Mouse (Mus musculus): ENCODE results near the gene P3h3.

DNA sequence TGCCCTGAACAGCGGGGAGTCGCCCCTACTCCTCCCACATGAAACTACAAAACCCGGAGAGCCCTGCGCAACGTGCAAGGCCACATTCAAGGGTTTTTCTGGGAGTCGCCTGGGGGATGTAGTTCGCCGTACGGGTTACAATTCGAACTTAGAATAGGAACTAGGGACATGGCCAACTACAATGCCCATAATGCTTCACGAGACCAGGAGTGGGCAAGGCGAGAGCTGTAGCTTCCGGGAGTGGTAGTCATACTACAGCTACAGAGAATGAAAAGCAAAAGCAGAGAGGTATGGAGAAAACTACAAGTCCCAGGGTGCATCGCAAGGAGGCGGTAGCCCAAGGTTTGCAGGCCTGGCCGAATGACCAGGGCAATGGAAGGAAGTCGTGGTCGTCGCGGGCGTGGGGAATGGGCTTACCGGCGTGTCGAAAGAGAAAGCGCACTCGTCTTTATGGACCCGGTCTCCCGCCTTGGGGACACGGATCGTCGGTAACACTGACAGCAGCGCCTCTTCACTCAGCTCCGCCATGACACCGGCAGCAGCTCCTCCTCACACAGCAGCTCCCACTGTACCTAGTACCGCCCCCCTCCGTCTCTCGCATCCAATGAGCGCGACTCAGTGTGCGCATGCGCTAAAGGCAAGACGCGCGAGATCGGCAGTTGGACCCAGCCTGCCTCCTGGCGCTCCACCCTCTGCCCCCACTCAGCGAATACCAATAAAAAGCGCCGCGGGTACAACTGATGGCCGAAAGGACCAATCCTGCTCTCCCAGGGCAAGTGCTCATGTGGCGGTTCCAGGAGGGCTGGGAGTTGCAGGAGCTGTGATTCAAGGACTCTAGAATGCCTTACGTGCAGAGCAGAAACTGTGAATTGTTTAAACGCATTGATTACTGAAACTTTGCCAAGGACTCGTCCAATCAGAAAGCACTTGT is 28.4 kb downstream of the P3h3 start, which contains the start of the genes Usp5 and Cdca3:
- TF ChIP-seq CTCF (IDR thresholded peaks at IDR 0.05; ENCODE audit: extremely low read depth, insufficient read depth, insufficient read length, insufficient replicate concordance) = no peak
- TF ChIP-seq POLR2A (IDR thresholded peaks at IDR 0.05; ENCODE audit: low read depth, low read length) = peak; percentile 54
